Mouse (Mus musculus) cerebellum, adult 9-11 months (tissue): ENCODE data around the gene Morc1.

Experiments used
- DNase-seq: peaks from one replicate; pipeline ENCODE4 v3.0.0; 2022

Morc1 gene

GRCm38 (mm10) chr16:48431027-48431426, at the start of gene Morc1:
Morc1 (plus strand) TSS chr16:48431237.
- DNase-seq: no peak

- no peak for DNase-seq
Observed at GRCm38 (mm10) chr16:48383582-48384257, 47.3 kb upstream of the Morc1 start.

DNA sequence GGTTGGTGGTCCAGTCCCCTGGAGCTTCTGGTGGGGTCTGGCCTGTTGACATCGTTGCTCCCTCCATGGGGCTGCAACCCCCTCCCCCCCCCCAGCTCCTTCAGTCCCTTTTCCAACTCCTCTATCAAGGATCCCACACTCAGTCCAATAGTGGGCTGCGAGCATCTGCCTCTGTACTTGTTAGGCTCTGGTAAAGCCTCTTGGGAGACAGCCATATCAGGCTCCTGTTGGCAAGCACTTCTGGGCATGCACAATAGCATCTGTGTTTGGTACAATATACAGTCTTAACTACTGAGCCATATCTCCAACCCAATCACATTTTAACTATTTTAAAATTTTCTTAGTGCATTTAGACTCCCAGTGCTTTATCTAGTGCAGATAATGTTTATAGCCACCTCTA, 44.1 kb upstream of the Morc1 start:
- DNase-seq: no peak

- DNase-seq: no peak
Observed at GRCm38 (mm10) chr16:48395278-48395677, 35.8 kb upstream of the Morc1 start.

GRCm38 (mm10) chr16:48402963-48403362, 28.1 kb upstream of the Morc1 start:
- DNase-seq: no peak

- no peak for DNase-seq
Observed at GRCm38 (mm10) chr16:48403423-48403822, 27.6 kb upstream of the Morc1 start.

- DNase-seq: no peak
Observed at GRCm38 (mm10) chr16:48404009-48404408, 27.0 kb upstream of the Morc1 start.

DNA sequence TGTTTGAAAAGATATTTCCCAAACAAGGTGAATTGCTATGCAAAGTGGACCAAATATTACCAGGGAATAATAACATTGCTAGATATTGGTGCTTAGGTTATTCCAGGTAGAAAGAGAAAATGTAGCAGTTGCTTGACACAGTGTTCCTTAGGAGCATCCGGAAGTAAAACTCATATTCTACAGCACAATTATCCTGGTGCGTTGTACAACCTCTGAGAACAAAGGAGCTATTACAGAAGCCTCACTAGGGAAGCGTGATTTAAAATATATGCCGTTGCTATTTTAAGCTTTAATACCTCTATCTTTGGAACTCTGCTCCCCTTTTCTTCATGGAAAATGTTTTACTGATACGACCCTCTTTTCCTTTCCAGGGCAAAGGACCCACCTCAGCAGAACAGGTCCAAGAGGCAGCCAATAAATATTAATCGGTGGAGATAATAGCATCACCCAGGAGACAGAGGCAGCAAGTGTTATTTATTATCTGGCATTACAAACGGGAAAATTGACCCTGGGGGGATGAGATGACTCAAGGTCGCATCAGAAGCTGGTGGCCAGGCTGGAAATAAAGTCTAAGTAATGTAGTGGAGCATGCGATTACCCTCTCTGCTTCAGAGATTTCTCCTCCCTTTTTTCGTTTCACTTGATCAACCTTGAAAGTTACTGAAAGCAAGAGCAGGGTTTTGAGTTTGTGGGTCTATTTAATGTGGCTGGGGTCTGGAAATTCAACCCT, 25.2 kb upstream of the Morc1 start:
- DNase-seq: no peak

DNA sequence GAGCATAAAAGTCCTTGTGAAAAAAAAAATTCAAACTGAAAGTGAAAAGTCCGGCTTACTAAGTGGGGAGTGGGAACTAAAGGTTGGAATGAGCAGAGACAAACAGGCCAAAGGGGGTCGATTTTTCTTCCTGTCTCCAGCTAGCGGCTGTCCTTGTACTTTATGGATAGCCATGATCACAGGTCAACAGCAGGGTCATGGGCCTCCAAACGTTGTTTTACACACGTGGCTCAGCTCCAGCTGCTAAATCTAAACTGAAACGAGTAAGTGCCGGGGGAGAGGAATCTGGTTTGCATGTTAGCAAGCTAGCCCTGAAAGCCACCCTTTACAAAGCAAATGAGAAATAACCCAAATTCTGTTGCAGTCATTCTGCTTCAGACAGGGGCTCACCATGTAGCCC, 21.5 kb upstream of the Morc1 start:
- DNase-seq: no peak

GRCm38 (mm10) chr16:48410125-48410524, 20.9 kb upstream of the Morc1 start:
- no peak for DNase-seq

DNA sequence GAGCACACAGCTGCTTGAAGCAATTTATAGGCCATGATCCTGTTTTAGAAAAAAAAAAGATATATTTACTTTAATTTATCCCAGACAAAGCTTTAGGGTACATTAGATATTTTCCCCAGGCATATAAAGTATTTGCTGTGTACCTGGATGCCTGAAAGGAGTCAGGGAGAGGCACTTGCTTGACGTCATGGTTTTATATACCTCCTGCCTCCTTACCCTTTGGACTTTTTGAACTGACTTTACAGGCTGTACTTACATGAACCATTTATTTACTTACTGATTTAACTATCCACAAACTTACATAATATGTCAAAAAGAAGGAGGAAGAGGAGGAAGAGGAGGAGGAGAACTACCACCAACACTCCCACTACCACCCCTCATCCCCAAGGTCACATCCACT, 18.8 kb upstream of the Morc1 start, which contains the start of gene Gm5485:
TSS of gene Gm5485 (minus strand) at position 171 of the 400 bp plus-strand sequence.
- DNase-seq: no peak

GRCm38 (mm10) chr16:48418557-48418956, 12.5 kb upstream of the Morc1 start:
- no peak for DNase-seq

- no peak for DNase-seq
Observed at GRCm38 (mm10) chr16:48419035-48419434, 12.0 kb upstream of the Morc1 start.

DNA sequence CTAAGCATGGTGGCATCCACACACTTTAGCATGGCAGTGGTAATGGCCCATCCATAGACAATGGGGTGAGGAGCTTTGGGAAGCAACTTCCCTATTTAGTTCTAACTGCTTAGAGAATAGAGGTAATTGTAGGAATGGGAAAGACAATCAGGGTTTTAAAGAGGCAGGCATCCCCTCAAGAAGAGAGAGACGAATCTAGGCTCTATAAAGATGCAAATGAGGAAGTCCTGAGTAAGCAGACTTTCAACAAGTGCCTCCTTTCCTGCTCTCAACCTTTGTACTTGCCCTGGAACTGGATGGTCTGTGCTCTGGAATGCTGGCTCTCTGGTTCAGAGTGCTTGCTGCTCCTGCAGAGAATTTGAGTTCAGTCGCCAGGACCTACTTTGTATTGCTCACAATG, 8.5 kb upstream of the Morc1 start:
- no peak for DNase-seq

DNA sequence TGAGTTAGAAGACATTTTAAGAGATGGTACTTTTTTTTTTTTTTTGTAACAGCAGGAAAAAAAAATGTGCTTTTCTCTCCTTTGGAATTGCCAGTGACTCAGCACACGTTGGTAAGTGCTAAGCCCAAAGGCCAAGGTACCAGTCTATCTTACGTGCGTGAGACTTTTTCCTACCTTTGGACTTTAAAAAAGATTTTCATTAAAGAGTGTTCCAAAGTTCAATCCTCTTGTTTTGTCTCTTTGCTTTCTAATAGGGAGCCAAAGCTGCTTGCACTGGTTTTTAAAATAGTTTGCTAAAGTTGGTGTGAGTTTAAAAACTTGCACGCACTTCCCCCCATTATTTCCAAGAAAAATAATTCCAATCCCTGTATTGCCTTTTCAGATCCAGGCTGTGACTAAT, 7.0 kb upstream of the Morc1 start:
- no peak for DNase-seq

GRCm38 (mm10) chr16:48429427-48429826, 1.6 kb upstream of the Morc1 start:
- no peak for DNase-seq

DNA sequence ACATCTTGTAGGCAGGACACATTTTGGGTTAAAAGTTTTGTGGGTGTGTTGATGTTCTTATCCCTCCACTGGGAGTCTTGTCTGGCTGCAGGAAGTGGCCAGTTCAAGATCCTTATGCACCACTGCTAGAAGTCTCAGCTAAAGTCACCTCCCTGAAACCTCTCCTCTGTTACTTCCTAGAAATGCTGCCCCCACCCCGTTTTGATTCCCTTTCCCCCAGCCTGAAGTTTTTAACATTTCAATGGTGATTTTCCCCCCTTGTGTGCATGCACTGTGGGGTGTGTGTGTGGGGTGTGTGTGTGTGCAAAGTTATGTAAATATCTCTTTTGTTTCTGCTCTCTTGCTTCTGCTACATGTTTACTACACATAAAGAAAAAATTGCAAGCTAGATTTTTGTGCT, 4.4 kb downstream of the Morc1 start:
- no peak for DNase-seq

DNA sequence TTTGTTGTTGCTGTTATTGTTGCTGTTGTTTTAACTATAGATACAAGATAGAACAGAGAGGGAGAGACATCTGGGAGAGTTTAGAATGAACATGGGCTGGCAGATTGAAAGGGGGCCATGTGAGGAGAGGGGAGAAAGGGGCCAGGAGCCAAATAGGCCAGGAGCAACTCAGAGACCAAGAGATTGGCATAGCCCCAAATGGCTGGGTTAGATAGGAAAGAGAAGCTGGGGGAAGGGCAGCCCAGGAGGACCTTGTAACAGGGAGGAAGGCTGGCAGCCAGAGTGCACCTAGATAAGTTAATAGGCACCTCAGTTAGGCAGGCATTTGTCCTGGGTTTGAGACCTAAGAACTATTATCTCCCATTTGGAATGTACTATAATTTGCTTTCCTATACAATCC, 6.4 kb downstream of the Morc1 start:
- no peak for DNase-seq

GRCm38 (mm10) chr16:48444589-48444988, 13.6 kb downstream of the Morc1 start:
- DNase-seq: no peak

GRCm38 (mm10) chr16:48446161-48446925, 15.3 kb downstream of the Morc1 start:
- no peak for DNase-seq

GRCm38 (mm10) chr16:48453264-48453663, 22.2 kb downstream of the Morc1 start:
- DNase-seq: no peak

DNA sequence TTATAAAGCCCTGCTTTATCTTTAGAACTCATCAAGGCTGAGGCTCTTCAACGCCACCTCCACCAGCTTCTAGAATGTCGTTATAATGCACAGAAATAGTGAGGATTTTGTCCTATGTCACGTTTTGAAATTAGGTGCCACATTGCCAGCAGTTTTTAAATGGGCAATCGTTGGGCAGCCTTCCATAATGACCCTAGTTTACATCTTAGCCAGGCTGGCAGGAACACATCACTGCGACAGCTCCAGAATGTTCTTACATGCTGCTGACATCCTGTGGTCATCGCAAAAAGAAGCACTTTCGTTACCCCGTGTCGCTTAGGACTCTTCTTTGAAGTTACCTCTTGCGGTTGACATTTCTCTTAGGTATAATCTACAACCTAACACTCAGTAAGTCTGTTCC, 42.4 kb downstream of the Morc1 start:
- DNase-seq: no peak

DNA sequence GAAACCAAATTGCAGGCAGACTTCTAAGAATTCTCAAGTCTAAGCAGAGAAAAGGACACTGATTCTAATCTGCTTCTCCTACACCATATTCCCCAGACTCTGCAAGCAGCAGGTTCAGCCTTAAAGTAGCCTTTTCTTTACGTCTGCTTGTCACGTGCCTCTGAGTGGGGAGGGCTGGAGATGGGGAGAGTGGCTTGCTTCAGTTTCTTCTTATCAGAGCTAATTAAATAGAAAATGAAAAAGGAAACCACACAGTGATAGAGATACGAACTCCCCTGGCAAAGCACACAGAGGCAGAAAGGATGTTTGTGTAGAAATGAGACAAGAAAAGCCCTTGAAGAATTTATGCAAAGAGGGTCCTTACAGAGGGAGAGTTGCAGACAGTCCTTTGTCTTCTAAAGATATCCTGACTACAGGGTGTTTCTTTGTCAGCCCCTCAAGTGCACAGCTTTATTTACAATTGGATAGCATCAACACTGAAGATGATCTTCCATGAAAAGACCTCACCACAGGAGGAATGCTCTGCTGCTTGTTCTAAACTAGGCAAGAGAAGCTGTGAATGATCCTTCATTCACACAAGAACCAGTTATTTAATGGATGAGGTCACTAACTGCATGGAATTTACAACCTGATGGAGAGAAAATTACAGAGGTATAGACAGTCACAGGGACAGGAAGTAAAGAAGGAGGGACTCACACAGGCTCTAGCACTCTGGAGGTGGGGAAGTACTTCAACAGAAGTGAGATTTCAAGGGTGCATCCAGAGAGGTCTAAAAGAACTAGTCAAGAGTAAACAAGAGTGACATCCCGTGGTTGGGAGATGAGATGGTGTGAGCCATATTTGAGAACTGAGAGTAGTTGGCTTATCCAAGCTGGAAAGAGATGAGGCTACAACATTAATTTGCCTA, 44.1 kb downstream of the Morc1 start:
- no peak for DNase-seq
